Mouse (Mus musculus) MEL (cell line): ENCODE results near the gene Fbf1. TPM values are rescaled to one million over a fixed set of nuclear protein-coding genes. Genes with fewer than 3 reads are reported as not detected.

ENCODE experiments used
- DNase-seq: peaks from one replicate; pipeline ENCODE4 v3.0.0; 2011; ENCODE audit warnings: low read depth, low spot score
- H3K27ac ChIP-seq: 2 replicates; pipeline ENCODE4 v1.5.1; 2012; ENCODE audit warnings: low read depth, mild to moderate bottlenecking, control low read depth, low read length, moderate library complexity; ENCODE audit not compliant: control insufficient read depth
- H3K27me3 ChIP-seq, 2 experiments: fragments of 150-350 bp in 1 of 2; sonication (generic) in 1 of 2; 2 replicates each; pipeline ENCODE4 v1.6.1; 2012; ENCODE audit warnings: low read length in 2 of 2, mild to moderate bottlenecking in 2 of 2, improper control_type of control experiment in 1 of 2, moderate library complexity in 1 of 2; ENCODE audit not compliant: insufficient read depth in 2 of 2, control insufficient read depth in 1 of 2
- H3K36me3 ChIP-seq, 2 experiments: 2 replicates each; pipeline ENCODE4 v1.6.1; 2012 to 2014; ENCODE audit warnings: low read length in 2 of 2, improper control_type of control experiment in 1 of 2, inconsistent platforms in 1 of 2, mild to moderate bottlenecking in 1 of 2; ENCODE audit not compliant: insufficient read depth in 2 of 2, control insufficient read depth in 1 of 2
- H3K4me1 ChIP-seq, 2 experiments: fragments of 150-350 bp in 1 of 2; sonication (generic) in 1 of 2; 2 replicates each; pipeline ENCODE4 v1.6.1; 2012; ENCODE audit warnings: low read length in 2 of 2, improper control_type of control experiment in 1 of 2, mild to moderate bottlenecking in 1 of 2; ENCODE audit not compliant: insufficient read depth in 2 of 2, control insufficient read depth in 1 of 2
- H3K4me3 ChIP-seq, 2 experiments: fragments of 150-350 bp in 1 of 2; sonication (generic) in 1 of 2; 2 replicates each; pipeline ENCODE4 v1.5.1; 2012; ENCODE audit warnings: low read depth in 2 of 2, low read length in 2 of 2, mild to moderate bottlenecking in 2 of 2, moderate library complexity in 2 of 2, control low read depth in 1 of 2, improper control_type of control experiment in 1 of 2; ENCODE audit not compliant: control insufficient read depth in 1 of 2, insufficient read depth in 1 of 2
- H3K79me2 ChIP-seq: 2 replicates; pipeline ENCODE4 v1.6.1; 2012; ENCODE audit warnings: mild to moderate bottlenecking, low read length, moderate library complexity; ENCODE audit not compliant: control insufficient read depth, poor library complexity, insufficient read depth
- H3K9ac ChIP-seq: 2 replicates; pipeline ENCODE4 v1.6.1; 2012; ENCODE audit warnings: low read depth, mild to moderate bottlenecking, control low read depth, low read length, moderate library complexity; ENCODE audit not compliant: control insufficient read depth, poor library complexity, severe bottlenecking
- H3K9me3 ChIP-seq: fragments of 150-350 bp; sonication (generic); replicated peaks from 2 replicates; pipeline ENCODE4 v1.6.1; 2012; ENCODE audit warnings: mild to moderate bottlenecking, low read length, improper control_type of control experiment, moderate library complexity; ENCODE audit not compliant: insufficient read depth
- BHLHE40 ChIP-seq: IDR thresholded peaks from 2 replicates; pipeline ENCODE4 v1.6.1; 2012; ENCODE audit warnings: low read depth, mild to moderate bottlenecking, inconsistent platforms, low read length, improper control_type of control experiment, borderline replicate concordance
- CHD2 ChIP-seq: IDR thresholded peaks from 2 replicates; pipeline ENCODE4 v1.6.1; 2011; ENCODE audit warnings: low read length, improper control_type of control experiment
- CTCF ChIP-seq, 3 experiments: IDR thresholded peaks in 2 of 3; conservative IDR thresholded peaks in 1 of 3; 2 replicates each; pipeline ENCODE4 v1.5.1; 2011 to 2012; ENCODE audit warnings: low read length in 3 of 3, low read depth in 2 of 3, mild to moderate bottlenecking in 2 of 3, improper control_type of control experiment in 1 of 3, inconsistent platforms in 1 of 3, mixed read lengths in 1 of 3, moderate library complexity in 1 of 3; ENCODE audit not compliant: control insufficient read depth in 1 of 3, insufficient read depth in 1 of 3, poor library complexity in 1 of 3, severe bottlenecking in 1 of 3
- ELF1 ChIP-seq: IDR thresholded peaks from 2 replicates; pipeline ENCODE4 v1.6.1; 2014; ENCODE audit warnings: low read depth, mild to moderate bottlenecking, inconsistent platforms, low read length, improper control_type of control experiment, moderate library complexity
- EP300 ChIP-seq, 2 experiments: IDR thresholded peaks; 2 replicates each; pipeline ENCODE4 v1.6.1; 2011; ENCODE audit warnings: improper control_type of control experiment in 2 of 2, low read length in 2 of 2, low read depth in 1 of 2, mild to moderate bottlenecking in 1 of 2
- ETS1 ChIP-seq: IDR thresholded peaks from 2 replicates; pipeline ENCODE4 v1.6.1; 2012; ENCODE audit warnings: low read depth, mild to moderate bottlenecking, inconsistent platforms, low read length, improper control_type of control experiment, moderate library complexity
- HCFC1 ChIP-seq: IDR thresholded peaks from 2 replicates; pipeline ENCODE4 v1.6.1; 2012; ENCODE audit warnings: low read depth, mild to moderate bottlenecking, inconsistent platforms, low read length, improper control_type of control experiment, moderate library complexity
- JUND ChIP-seq: IDR thresholded peaks from 2 replicates; pipeline ENCODE4 v1.6.1; 2011; ENCODE audit warnings: low read depth, mild to moderate bottlenecking, improper control_type of control experiment, low read length
- KAT2A ChIP-seq: conservative IDR thresholded peaks from 2 replicates; pipeline ENCODE4 v1.6.1; 2012; ENCODE audit warnings: low read depth, low read length, improper control_type of control experiment, inconsistent platforms
- MAFK ChIP-seq: IDR thresholded peaks from 2 replicates; pipeline ENCODE4 v1.6.1; 2011; ENCODE audit warnings: low read depth, mild to moderate bottlenecking, low read length, improper control_type of control experiment, borderline replicate concordance
- MAX ChIP-seq: IDR thresholded peaks from 2 replicates; pipeline ENCODE4 v1.6.1; 2011; ENCODE audit warnings: low read length, improper control_type of control experiment
- MAZ ChIP-seq: IDR thresholded peaks from 2 replicates; pipeline ENCODE4 v1.6.1; 2012; ENCODE audit warnings: low read depth, mild to moderate bottlenecking, inconsistent platforms, low read length, improper control_type of control experiment
- MEF2A ChIP-seq: IDR thresholded peaks from 2 replicates; pipeline ENCODE4 v1.6.1; 2014; ENCODE audit warnings: low read depth, mild to moderate bottlenecking, inconsistent platforms, low read length, improper control_type of control experiment; ENCODE audit not compliant: poor library complexity, insufficient replicate concordance, severe bottlenecking; ENCODE audit errors: extremely low read depth
- MXI1 ChIP-seq: IDR thresholded peaks from 2 replicates; pipeline ENCODE4 v1.6.1; 2011; ENCODE audit warnings: mild to moderate bottlenecking, low read depth, low read length, improper control_type of control experiment
- MYC ChIP-seq: IDR thresholded peaks from 2 replicates; pipeline ENCODE4 v1.6.1; 2011; ENCODE audit warnings: low read depth, mild to moderate bottlenecking, low read length, improper control_type of control experiment, moderate library complexity
- NELFE ChIP-seq: IDR thresholded peaks from 2 replicates; pipeline ENCODE4 v1.6.1; 2011; ENCODE audit warnings: low read depth, low read length, improper control_type of control experiment
- NRF1 ChIP-seq: IDR thresholded peaks from 2 replicates; pipeline ENCODE4 v1.6.1; 2014; ENCODE audit warnings: low read depth, mild to moderate bottlenecking, inconsistent platforms, low read length, improper control_type of control experiment, moderate library complexity; ENCODE audit not compliant: poor library complexity, insufficient read depth, severe bottlenecking
- POLR2A ChIP-seq, 2 experiments: IDR thresholded peaks; 2 replicates each; pipeline ENCODE4 v1.6.1; 2011 to 2012; ENCODE audit warnings: low read length in 2 of 2, mild to moderate bottlenecking in 2 of 2, control low read depth in 1 of 2, improper control_type of control experiment in 1 of 2, low read depth in 1 of 2, moderate library complexity in 1 of 2; ENCODE audit not compliant: control insufficient read depth in 1 of 2, insufficient read depth in 1 of 2, poor library complexity in 1 of 2
- POLR2AphosphoS2 ChIP-seq: IDR thresholded peaks from 2 replicates; pipeline ENCODE4 v1.6.1; 2011; ENCODE audit warnings: low read length, improper control_type of control experiment
- RAD21 ChIP-seq: IDR thresholded peaks from 2 replicates; pipeline ENCODE4 v1.6.1; 2011; ENCODE audit warnings: mild to moderate bottlenecking, low read depth, low read length, improper control_type of control experiment
- SIN3A ChIP-seq: IDR thresholded peaks from 2 replicates; pipeline ENCODE4 v1.6.1; 2012; ENCODE audit warnings: low read length, improper control_type of control experiment, inconsistent platforms
- SMC3 ChIP-seq: IDR thresholded peaks from 2 replicates; pipeline ENCODE4 v1.6.1; 2011; ENCODE audit warnings: low read depth, low read length, improper control_type of control experiment
- TBP ChIP-seq: IDR thresholded peaks from 2 replicates; pipeline ENCODE4 v1.8.0; 2011; ENCODE audit warnings: low read depth, low read length, improper control_type of control experiment
- TCF12 ChIP-seq: IDR thresholded peaks from 2 replicates; pipeline ENCODE4 v1.6.1; 2014; ENCODE audit warnings: low read depth, mild to moderate bottlenecking, inconsistent platforms, low read length, improper control_type of control experiment, moderate library complexity
- UBTF ChIP-seq: IDR thresholded peaks from 2 replicates; pipeline ENCODE4 v1.6.1; 2012; ENCODE audit warnings: low read depth, mild to moderate bottlenecking, inconsistent platforms, low read length, improper control_type of control experiment, moderate library complexity, borderline replicate concordance; ENCODE audit not compliant: insufficient read depth
- USF1 ChIP-seq: IDR thresholded peaks from 2 replicates; pipeline ENCODE4 v1.6.1; 2014; ENCODE audit warnings: low read depth, mild to moderate bottlenecking, inconsistent platforms, low read length, improper control_type of control experiment, moderate library complexity
- USF2 ChIP-seq, 2 experiments: IDR thresholded peaks; 2 replicates each; pipeline ENCODE4 v1.6.1; 2011 to 2012; ENCODE audit warnings: improper control_type of control experiment in 2 of 2, low read length in 2 of 2, borderline replicate concordance in 1 of 2, inconsistent platforms in 1 of 2, low read depth in 1 of 2, mild to moderate bottlenecking in 1 of 2; ENCODE audit not compliant: insufficient read depth in 1 of 2
- ZC3H11A ChIP-seq: IDR thresholded peaks from 2 replicates; pipeline ENCODE4 v1.6.1; 2012; ENCODE audit warnings: low read depth, mild to moderate bottlenecking, inconsistent platforms, low read length, improper control_type of control experiment
- ZMIZ1 ChIP-seq: IDR thresholded peaks from 2 replicates; pipeline ENCODE4 v1.6.1; 2012; ENCODE audit warnings: low read depth, mild to moderate bottlenecking, inconsistent platforms, low read length, improper control_type of control experiment, moderate library complexity
- polyA plus RNA-seq, 2 experiments: library from polyadenylated mRNA; stranded (reverse) in 1 of 2; unstranded in 1 of 2; fragments of >175 nt in 1 of 2; fragments of >200 nt in 1 of 2; gene quantifications; 2 replicates each; pipeline versions ENCODE4 v1.2.1 to v1.2.4; 2012; ENCODE audit warnings: low replicate concordance in 2 of 2, low read depth in 1 of 2; ENCODE audit not compliant: insufficient read length in 2 of 2, insufficient read depth in 1 of 2, missing spikeins in 1 of 2
- total RNA-seq: library from RNA; depleted of rRNA; stranded (reverse); fragments of 300-350 nt; gene quantifications from 2 replicates; pipeline ENCODE4 v1.2.3, GENCODE M21; 2012

The Fbf1 gene
- total and polyA plus RNA-seq, 3 experiments, result 29.2 to 32.5 TPM; not detected in 1

DNA sequence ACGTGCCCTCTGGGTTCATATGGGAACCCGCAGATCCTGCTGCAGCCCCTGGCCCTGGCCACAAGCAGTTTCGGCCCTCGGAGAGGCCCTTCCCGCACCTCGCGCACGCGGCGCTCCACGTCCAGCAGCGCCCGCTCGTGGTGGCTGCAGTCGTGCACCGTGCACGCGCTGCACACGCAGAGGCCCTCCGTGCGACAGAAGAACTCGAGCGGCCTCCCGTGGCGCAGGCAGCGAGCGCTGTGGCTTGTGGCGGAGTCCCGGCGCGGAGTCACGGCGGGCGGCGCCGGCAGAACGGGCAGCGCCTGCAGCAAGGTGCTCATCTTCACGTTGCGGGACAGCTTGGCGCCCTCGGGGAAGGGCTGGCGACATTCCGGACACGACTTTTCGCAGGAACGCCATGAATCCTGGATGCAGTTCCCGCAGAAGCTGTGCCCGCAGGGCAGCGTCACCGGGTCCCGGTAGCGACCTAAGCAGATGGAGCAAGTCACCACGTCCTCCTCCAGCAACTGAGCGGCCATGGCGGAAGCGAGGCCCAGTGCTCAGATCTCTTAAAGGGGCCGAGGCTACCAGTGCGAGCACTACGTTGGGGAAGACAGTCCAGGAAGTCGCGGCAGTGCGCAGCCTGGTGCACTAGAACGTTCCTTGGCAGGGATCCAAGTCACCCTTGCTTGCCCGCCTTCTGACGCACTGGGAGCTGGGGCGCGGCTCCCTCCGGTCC, 37.3 kb downstream of the Fbf1 start, which contains the start of gene Trim65:
TSS of gene Trim65 (minus strand) at position 641 of the 718 bp plus-strand sequence.
- Histone ChIP-seq H3K9me3 (no peaks in the 10 kb centered on the region), H3K4me3 (peak within 1 kb of the TSS; percentile 44 to 76), H3K4me1 (peaks cover 0 to 10% of the 10 kb centered on the region in 2 experiments; a peak in 2 of 4 replicates), H3K79me2 (peaks cover 14% of the 10 kb centered on the region), H3K36me3 (peaks cover 3 to 4% of the 10 kb centered on the region in 2 experiments; a peak in 2 of 4 replicates), H3K27ac (peak within 1 kb of the TSS; percentile 82), H3K9ac (peak within 1 kb of the TSS; percentile 88)
- peak; percentile 85 for TF ChIP-seq TBP
- peak; percentile 64 for TF ChIP-seq ZC3H11A
- TF ChIP-seq MAZ, result no peak
- TF ChIP-seq KAT2A, result no peak
- TF ChIP-seq EP300 (IDR thresholded peaks at IDR 0.05; ENCODE audit: low read depth in 1 of 2, low read length in 2 of 2), result peak in 1 of 2 experiments; percentile 23; a peak in 1 of 4 replicates
- TF ChIP-seq ZMIZ1, result peak; percentile 26; the same call in 1 of the 2 replicates
- no peak for TF ChIP-seq MEF2A
- no peak for TF ChIP-seq USF2 (IDR thresholded peaks at IDR 0.05; ENCODE audit: borderline replicate concordance in 1 of 2, insufficient read depth in 1 of 2, low read depth in 1 of 2, low read length in 2 of 2)
- peak; percentile 62 for TF ChIP-seq SIN3A
- 0 out of 2 replicates have a peak, but pooled peaks have one; percentile 61 for TF ChIP-seq UBTF
- TF ChIP-seq RAD21, result peak; percentile 71
- peak; percentile 90 for TF ChIP-seq NELFE
- no peak for TF ChIP-seq JUND
- TF ChIP-seq POLR2A (IDR thresholded peaks at IDR 0.05; ENCODE audit: control insufficient read depth in 1 of 2, insufficient read depth in 1 of 2, low read depth in 1 of 2, low read length in 2 of 2, poor library complexity in 1 of 2), result peak; percentile 57 to 83; a peak in 3 of 4 replicates
- TF ChIP-seq HCFC1, result peak; percentile 55
- TF ChIP-seq POLR2AphosphoS2, result peak; percentile 93
- peak; percentile 61 for TF ChIP-seq TCF12
- TF ChIP-seq CHD2, result no peak
- TF ChIP-seq MAX, result peak; percentile 93
- TF ChIP-seq MXI1, result peak; percentile 88
- TF ChIP-seq SMC3, result peak; percentile 74
- 0 out of 2 replicates have a peak, but pooled peaks have one; percentile 39 for TF ChIP-seq USF1
- no peak; the same call in 1 of the 2 replicates for TF ChIP-seq MYC
- peak; percentile 74 for TF ChIP-seq BHLHE40
- TF ChIP-seq CTCF (IDR thresholded peaks at IDR 0.05 in 2 of 3, conservative IDR thresholded peaks at IDR 0.05 in 1 of 3; ENCODE audit: control insufficient read depth in 1 of 3, insufficient read depth in 1 of 3, low read depth in 2 of 3, low read length in 3 of 3, poor library complexity in 1 of 3, severe bottlenecking in 1 of 3), result peak in 2 of 3 experiments; percentile 81 to 89; a peak in 5 of 6 replicates
- TF ChIP-seq MAFK, result no peak
- TF ChIP-seq ELF1, result peak; percentile 91
- TF ChIP-seq NRF1, result peak; percentile 49; the same call in 1 of the 2 replicates
- TF ChIP-seq ETS1, result peak; percentile 69; the same call in 1 of the 2 replicates
- TF ChIP-seq, all 39 proteins: peak for 21
- H3K27me3 ChIP-seq, result no peaks in the 10 kb centered on the region
- DNase-seq, result peak; percentile 97
